Mouse (Mus musculus): Measurements from ENCODE around the gene Nap1l5. TPM values are rescaled to one million over a fixed set of nuclear protein-coding genes. Genes with fewer than 3 reads are reported as not detected.

Gene Nap1l5
- total and polyA plus RNA-seq, 3 experiments = 7.4 to 34.5 (median 26.0) TPM

Other genes with a start within 250 kb of the Nap1l5 start
- 10 to 100 TPM; 15.5 to 19.1 TPM for gene Herc3, start 75.6 kb downstream of the Nap1l5 start, total RNA-seq (2021)
- gene Herc3, start 75.6 kb downstream of the Nap1l5 start, polyA plus RNA-seq (2012; rRNA removed) = 14.3 and 18.3 TPM in 2 replicates
- gene Fam13a, start 117.5 kb upstream of the Nap1l5 start, total RNA-seq (2021) = 10 to 100 TPM; 42.2 to 73.3 TPM
- gene Fam13a, start 117.5 kb upstream of the Nap1l5 start, polyA plus RNA-seq (2012; rRNA removed) = 6.7 and 7.9 TPM in 2 replicates

Data from adrenal gland, adult 2 months (tissue).